Mouse (Mus musculus): Measurements from ENCODE around the gene Golga2. TPM values are rescaled to one million over a fixed set of nuclear protein-coding genes. Genes with fewer than 3 reads are reported as not detected.
A peak's percentile ranks its signal among the peaks of the same experiment; 100 is the strongest.
"Not testable (repeated sequence)": the region's sequence is repeated elsewhere in the genome, so short reads cannot be mapped to it uniquely, and the experiment has no call there.

Golga2 gene
- total RNA-seq, 2 experiments from 2014 or later = 73.8 to 86.1 TPM

DNA sequence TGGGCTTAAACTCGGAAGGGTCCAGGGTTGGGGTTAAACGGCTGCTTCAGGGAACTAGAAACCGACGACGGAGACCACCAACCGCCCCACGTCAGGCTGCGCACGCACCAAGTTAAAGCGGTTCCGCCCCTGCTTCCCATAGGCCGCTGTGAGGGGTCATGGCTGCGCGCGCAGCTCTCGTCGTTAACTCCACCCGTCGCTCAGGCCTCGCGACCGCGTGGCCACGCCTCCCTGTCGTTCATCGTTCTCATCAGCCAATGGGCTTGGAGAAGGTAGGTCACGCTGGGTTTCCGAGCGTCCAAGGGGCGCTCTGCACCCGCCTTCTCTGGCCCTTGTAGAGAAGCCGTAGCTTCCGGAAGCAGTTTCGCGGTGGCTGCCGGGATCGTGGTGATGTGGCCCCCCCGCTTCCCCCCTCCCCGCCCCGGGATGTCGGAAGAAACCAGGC lies 761 bp downstream of the Golga2 start, which contains the start of gene Swi5:
Swi5 (minus strand) TSS at position 153 of the 445 bp plus-strand sequence.
- DNase-seq (ENCODE audit: low spot score in 2 of 2) = peak; percentile 96 to 98

DNA sequence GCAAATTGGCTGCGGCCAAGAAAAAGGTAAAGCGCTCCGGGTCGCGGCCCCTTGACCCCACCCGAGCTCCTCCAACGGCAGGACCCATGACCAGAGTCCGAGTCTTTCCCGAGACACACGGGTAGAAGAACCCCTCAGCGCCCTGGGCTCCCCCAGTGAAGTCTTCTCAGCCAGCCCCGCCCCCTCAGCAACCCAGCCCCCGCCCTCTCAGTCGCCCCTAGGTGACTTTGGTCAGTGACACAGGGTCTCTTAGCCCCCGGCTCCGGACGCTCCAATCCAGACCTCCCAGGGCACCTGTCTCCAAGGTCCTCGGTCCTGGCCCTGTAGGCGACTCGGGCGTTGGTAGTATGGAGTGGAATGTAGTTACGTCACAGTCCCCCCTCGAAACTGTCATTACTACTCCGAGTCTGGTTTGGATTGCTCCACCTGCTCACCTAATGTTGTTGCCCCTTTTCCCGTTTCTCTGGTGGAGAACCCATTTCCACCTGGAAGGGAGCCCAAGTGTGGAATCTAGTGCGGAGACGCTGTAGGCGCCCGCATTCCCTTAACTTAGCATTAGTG lies 1.3 kb downstream of the Golga2 start:
- DNase-seq (ENCODE audit: low spot score in 2 of 2) = no peak

DNA sequence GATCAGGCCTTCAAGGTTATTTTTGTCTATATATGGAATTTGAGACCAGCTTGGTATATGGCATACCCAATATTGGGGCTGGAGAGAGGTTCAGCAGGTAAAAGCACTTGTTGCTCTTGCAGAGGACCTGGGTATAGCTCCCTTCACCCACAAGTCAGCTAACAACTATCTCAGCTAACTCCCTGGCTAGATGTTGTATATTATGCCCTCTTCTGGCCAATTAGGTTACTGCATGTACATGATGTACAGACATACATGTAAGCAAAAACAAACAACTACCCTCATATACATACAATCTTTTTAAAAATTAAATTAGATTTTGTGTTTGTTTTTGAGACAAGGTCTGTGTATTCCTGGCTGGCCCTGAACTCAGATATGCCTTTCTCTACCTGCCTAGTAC lies 2.4 kb downstream of the Golga2 start:
- DNase-seq (ENCODE audit: low spot score in 2 of 2) = no peak

DNA sequence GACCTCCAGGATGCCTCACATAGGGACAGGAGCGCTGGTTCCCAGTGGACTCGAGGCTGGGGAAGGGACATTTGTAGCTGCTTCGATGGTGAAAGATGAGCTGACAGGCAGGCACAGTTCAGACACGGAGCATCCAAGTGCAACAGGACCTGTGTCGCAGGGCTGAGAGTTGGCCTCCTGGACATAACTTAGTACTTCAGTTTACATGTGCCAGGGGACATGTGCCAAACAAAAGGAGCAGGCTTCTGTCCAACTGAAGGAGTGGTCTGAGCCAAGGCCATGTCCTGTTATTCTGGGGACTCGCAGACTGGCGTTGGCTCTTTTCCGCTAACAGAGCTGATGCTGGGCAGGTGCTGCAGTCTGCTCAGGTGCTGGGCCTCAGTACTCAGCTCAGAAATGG lies 7.2 kb downstream of the Golga2 start:
- DNase-seq (ENCODE audit: low spot score in 2 of 2) = no peak

DNA sequence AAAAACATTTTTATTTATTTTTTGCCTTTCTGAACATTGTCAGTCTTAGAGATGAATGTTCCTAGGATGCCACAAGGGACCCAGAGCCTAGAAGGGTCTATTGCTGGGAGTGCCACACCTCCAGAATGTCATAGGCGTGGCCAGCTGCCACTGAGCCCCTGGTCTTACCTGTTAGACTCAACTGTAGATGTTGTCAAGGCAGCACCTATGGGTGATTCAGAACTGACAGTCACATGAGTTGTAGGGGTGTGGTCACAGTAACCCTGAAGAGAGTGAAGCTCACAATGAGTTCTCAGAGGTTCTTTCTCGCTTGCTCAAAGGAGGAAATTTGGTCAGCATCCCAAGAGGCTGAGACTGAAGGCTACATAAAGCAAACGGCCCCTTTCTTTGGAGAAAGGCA lies 8.1 kb downstream of the Golga2 start:
- DNase-seq (ENCODE audit: low spot score in 2 of 2) = no peak

DNA sequence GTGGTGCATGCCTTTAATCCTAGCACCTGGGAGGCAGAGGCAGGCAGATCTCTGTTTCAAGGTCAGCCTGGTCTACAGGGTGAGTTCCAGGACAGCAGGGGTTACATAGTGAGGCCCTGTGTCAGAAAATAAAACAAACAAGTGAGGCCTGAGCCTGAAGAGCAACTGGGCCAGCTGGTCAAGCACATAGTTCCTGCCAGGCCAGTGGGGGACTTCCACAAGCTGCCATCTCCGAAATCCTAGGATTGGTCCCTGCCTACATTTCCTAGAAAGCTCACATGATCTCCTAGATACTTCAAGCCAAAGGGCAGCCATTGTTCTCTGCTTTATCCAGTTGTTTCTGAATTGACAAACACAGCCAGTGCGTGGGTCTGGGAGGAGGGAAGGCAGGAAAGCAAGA lies 8.7 kb downstream of the Golga2 start:
- not testable (repeated sequence) for DNase-seq (ENCODE audit: low spot score in 2 of 2)

DNA sequence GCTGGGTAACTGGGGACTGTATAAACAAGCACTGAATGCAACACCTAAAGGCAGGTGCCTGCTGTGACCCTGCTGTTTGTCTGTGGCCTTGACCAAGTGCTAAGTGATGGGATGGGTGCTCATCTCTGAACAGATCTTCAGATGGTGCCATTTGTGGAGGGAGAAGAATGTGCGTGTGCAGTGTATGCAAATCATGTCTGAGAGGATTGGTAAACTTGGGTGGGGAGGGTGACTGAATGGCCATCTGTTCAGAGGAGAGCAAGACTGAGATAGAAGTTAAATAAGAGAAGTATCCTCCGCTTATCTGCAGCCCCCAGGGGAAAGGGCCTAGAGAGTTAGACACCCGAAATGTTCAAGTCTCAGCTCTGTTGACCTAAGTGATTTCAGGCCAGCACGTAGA lies 12.3 kb downstream of the Golga2 start:
- DNase-seq (ENCODE audit: low spot score in 2 of 2) = peak in 1 of 2 experiments; percentile 5

DNA sequence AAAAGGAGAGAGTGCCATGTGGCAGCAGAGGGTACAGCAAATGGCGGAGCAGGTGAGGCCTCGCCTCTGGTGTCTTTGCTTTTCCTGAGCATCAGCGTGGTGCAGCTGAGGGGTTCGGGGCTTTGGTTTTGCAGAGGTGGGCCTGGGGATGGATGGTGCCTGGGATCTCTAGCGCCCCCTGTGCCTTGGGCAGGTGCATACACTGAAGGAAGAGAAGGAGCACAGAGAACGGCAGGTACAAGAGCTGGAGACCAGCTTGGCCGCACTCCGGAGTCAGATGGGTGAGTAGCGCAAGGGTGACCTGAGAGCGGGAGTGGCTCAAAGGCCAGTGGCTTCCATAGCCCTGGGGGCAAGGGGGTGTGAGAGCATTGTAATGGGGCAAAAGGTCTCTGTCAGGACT lies 15.8 kb downstream of the Golga2 start:
- no peak for DNase-seq (ENCODE audit: low spot score in 2 of 2)

DNA sequence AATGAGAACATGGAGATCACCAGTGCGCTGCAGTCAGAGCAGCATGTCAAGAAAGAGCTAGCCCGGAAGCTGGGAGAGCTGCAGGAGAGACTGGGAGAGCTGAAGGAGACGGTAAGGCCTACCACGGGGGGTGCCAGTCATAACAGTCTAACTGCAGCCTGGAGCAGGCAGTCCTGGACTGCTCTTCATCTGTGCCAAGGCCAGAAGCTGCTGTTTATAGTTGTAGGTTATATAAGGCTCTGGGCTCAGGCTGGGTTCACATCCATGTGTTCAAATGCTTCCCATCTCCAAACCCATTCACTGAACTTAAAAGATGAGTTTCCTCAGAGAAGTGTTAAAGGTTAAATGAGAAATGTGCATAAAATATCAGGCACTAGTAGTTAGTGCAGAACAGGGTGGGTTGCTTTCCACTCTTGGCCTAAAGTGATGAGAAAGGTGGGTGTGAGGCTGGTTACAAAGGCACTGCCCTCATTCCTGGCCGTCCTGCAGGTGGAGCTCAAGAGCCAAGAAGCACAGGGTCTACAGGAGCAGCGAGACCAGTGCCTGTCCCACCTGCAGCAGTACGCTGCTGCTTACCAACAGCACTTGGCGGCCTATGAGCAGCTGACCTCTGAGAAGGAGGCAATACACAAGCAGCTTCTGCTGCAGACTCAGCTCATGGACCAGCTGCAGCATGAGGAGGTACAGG lies 17.1 kb downstream of the Golga2 start:
- peak; percentile 26 to 53 for DNase-seq (ENCODE audit: low spot score in 2 of 2)

DNA sequence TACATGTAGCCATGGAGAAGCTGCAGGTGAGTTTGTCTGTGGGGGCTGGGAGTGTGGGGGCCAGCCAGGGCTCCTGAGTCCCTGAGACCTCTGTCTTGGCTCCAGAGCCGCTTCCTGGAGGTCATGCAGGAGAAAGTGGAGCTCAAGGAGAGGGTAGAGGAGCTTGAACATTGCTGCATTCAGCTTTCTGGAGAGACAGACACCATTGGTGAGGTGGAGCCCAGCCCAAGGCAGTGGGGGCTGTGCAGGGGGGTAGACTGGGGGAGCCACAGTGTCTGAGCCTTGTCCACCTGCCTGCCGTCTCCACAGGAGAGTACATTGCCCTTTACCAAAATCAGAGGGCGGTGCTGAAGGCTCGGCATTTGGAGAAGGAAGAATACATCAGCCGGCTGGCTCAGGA lies 18.5 kb downstream of the Golga2 start:
- no peak for DNase-seq (ENCODE audit: low spot score in 2 of 2)

DNA sequence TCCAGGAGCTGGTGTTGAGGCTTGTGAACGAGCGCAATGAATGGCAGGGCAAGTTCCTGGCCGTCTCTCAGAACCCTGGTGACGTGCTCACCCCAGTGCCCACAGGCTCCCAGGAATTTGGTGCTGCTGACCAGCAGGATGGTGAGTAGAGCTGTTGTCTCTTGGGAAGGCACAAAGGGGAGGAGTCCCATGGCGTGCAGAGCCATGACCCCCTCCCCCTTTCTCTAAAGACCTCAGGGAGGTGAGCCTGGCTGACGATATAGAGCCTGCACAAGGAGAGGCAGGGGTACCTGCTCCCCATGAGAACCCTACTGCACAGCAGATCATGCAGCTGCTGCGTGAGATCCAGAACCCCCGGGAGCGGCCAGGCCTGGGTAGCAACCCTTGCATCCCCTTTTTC lies 19.0 kb downstream of the Golga2 start:
- DNase-seq (ENCODE audit: low spot score in 2 of 2) = no peak

DNA sequence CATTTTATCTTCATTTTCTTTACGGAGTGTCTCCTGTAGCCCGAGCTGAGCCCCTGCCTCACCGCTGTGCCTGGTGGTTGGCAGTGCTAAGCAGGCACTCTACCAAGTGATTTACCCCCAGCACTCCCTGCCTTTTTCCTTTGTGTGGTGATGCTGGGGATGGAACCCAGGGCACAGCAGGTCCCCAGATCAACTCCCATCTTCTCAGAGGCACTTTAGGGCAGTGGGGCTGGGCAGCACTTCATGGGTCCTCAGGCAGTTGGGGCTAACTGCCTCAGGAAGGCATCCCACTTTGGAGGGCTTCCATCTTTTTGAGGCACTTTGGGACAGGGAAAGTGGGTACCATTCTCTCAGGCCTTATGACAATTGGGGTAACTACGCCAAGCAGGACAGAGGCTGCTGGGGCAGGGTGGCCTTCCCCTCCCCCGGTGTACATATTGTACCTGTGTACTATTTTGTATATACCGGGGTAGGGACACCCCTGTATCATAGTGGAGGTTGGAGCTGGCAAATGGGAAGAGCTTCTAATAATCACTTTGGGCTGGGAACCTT lies 20.1 kb downstream of the Golga2 start:
- DNase-seq (ENCODE audit: low spot score in 2 of 2) = no peak

DNA sequence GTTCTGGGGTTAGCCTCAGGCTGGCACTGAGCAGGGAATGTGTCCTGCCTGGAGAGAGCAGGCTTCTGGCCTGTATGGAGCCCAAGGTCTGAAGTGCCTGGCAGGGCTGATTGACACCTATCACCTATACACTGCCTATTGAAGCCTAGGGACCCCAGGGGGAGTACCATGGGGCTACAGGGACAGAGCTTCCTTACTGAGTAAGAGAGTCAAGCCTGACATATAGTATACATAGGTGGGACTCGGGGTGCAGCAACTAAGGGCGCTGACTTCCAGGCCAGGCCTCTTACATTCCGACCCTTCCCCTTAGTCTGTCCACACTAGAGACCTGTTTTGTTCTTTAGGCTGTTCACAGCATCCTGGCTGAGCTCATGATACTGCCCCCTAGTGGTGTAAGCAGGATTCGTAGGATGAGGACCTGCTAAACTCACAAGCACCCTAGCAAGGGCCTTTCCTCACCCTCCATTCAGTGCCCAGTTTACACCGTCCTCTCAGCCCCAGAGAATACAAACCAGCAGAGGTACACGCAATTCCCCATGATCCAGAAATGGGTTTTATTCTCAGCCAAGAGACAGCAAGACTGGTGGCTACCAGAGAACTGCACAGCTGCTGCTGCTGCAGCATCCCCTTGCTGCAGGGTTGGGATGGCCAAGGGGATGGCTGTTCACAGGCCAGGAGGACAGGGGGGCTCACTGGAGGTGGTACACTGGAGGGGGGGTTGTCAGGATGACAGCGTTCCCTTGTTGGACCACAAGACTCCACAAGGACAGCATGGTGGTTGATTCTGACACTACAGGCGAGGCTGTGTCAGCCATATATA lies 21.0 kb downstream of the Golga2 start:
- peak; percentile 62 to 68 for DNase-seq (ENCODE audit: low spot score in 2 of 2)

DNA sequence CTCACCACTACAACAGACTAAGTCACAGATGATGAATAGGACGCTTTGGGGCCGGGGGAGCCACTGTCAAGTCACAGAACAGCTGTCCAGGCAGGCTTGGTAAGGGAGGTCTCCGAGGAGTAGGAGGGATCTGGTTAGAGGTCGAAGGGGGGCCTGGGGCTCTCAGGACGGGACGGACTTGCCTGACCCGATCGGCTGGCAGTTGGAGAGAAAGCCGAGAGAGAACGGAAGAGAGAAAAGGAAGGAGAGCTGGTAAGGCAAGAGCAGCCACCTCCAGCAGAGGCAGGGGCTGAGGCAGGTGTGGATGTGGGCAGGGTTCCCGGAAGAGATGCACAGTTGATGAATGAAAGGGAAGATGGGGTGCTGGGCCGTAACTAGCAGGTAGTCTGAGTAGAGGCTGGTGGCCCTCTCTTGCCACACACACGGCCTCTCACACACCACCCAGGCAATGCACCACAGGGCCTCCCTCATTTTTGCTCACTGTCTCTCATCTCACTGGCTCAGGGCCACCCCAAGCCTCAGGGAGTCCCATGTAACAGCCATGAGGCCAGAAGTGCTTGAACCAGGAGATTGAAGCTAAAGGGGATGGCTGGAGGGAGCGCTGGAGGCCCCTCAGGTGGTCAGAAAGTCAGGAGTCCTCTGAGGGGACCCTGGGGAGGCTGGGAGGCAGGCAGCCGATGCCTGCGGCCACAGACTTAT lies 21.8 kb downstream of the Golga2 start:
- DNase-seq (ENCODE audit: low spot score in 2 of 2) = no peak

DNA sequence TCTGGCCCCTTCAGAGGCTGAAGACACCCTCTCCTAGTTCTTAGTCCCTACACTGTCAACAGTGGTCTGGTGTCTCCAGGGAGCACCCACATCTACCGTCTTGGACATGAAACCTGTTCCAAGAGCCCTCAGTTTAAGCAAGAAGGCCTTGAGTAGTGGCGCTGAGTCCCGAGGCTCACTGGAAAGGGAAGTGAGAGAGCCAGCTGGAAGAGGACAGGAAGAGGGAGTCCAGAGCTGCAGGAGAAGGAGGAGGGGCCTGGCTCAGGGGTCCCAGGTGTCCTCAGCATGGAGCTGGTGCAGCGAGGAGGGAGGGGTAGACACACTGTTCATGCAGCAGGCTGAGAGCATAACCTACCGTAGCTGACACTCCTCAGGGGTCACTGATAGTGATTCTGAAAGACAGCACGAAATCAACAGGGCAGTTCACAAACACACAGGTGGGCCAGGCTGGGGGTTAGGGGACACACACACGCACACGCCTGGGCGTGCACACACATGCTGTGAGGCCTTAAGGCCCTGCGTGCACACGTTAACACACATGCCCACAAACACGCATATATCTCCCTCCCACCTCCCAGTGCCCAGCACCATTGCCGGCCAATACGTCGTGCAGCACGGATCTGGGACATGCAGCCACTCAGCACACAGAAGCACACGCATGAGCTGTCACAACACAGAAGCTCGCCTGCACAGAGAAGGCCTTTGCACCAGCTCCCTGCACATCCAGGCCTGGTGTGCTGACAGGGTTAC lies 23.1 kb downstream of the Golga2 start:
- no peak for DNase-seq (ENCODE audit: low spot score in 2 of 2)

DNA sequence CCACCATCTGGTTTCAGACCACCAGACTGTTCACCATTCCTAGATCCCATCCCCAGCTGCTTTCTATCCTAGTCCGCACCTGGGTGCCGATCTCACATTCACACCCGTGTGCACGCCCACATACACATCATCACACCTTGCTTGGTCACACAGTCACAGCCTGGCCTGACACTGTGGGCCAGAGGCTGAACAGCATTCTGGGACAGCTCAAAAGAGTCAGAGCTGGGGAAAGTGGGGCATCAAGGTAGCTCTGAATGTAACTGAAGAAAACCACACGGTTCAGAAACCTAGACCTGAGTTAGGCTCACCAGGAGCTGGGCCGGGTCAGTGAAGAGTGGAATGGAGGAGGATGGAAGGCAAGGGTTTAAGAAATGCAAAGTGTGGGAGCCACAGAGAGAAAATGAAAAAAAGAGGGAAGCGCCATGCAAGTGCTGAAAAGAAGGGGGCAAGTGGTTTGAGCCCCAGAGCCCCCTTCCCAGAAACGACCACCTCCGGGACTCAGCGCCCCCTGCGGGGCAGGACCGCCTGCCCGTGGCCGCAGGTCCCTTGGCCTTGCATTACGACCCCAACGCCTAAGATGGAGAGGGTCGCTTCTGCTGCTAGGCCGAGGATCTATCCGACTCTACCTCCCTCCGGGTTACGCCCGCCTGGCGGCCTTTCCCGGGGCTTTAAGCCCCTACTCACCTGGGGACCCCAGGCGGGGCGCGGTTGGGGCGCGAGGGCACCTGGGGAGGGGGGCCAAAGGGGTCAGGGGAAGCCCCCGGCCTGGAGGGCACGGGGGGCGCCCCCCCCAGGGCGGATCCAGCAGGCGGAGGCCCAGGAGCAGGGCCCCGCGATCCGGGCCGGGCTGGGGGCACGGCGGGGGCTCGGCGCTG lies 24.5 kb downstream of the Golga2 start:
- no peak for DNase-seq (ENCODE audit: low spot score in 2 of 2)

DNA sequence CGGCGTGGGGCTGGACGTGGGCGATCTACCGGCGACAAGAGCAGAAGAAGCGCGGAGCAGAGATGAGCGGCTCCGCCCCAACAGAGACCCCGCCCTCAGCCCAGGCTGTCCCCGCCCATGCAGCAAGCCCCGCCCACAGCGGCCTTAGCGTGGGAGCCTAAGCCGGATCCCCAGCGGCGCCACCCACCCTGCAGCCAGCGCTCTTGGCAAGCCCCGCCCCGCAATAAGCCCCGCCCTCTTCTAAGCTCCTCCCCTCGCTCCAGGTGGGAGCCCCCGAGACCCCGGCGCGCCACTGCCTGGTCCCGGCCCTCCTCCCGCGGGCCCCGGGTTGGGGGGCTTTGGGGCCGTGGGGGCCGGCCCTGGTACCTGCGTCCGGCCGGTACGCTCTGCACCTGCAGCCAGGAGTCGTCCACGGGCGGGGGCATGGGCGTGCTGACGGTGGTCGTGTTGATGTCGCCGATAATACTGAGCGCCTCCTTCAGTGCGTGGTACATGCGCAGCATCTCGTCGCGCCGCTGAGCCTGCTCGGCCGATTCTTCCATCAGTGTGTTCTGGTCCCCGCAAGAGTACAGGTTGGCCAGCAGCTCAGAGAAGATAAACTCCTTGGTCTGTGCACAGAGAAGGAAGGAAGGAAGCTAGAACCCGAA lies 25.3 kb downstream of the Golga2 start:
- peak; percentile 43 to 69 for DNase-seq (ENCODE audit: low spot score in 2 of 2)

DNA sequence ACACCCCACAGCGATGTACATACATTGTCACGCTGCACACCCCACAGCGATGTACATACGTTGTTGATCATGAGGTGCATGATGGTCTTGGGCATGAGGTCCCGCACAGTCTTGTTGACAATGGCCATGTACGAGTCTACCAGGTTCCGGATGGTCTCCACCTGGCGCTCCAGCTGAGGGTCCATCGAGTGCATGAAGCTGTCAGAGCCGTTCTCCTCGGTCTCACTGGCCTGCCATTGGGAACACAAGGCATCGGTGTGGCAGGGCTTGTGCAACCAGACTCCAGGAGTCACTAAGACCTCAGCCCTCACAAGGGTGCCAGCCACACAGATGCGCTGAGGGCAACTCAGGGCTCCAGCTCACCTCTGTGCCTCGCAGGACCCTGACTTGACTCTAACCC lies 27.6 kb downstream of the Golga2 start:
- no peak for DNase-seq (ENCODE audit: low spot score in 2 of 2)

DNA sequence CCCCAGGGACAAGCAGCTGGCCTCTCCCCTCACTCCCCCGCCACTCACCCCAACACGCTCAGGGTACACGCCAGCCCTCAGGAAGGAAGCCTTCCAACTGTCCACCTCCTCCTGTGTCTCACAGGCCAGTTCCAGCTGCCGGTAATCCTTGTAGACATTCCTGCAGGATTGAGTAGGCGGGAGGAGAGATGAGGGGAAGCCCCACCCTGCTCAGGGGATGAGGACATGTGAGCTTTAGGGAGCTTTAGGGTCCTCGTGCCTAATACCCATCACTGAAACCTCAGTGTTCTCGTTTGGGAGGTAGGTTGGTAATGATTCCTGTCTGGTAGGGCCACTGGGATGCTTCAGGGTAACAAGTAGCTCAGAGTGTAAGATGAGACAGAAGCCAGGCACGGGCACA lies 28.6 kb downstream of the Golga2 start:
- DNase-seq (ENCODE audit: low spot score in 2 of 2) = no peak

All from layer of hippocampus, postnatal 14 days (tissue).